Mouse (Mus musculus) activated CD4-positive, CD25-positive, alpha-beta regulatory T cell, adult 4 months (primary cell): ENCODE measurements around the gene Vmn1r160. TPM values are rescaled to one million over a fixed set of nuclear protein-coding genes. Genes with fewer than 3 reads are reported as not detected.
"Not testable (repeated sequence)": the region's sequence is repeated elsewhere in the genome, so short reads cannot be mapped to it uniquely, and the experiment has no call there.

Source experiments
- ATAC-seq: one replicate; pipeline ENCODE4 v1.8.0; 2017
- polyA plus RNA-seq, 2 experiments: library from polyadenylated mRNA; unstranded; fragments of 100-300 nt; shearing (Covaris generic); gene quantifications; one replicate each; pipeline ENCODE4 v1.2.1; 2017

The Vmn1r160 gene
- polyA plus RNA-seq = under 1 TPM in 1 of 2 experiments, not detected in 1; 0.58 TPM

- not testable (repeated sequence) for ATAC-seq
These were observed at the start of gene Vmn1r160 for GRCm38 (mm10) chr7:22870924-22871323. Gene Vmn1r160 (plus strand): TSS chr7:22871224.

DNA sequence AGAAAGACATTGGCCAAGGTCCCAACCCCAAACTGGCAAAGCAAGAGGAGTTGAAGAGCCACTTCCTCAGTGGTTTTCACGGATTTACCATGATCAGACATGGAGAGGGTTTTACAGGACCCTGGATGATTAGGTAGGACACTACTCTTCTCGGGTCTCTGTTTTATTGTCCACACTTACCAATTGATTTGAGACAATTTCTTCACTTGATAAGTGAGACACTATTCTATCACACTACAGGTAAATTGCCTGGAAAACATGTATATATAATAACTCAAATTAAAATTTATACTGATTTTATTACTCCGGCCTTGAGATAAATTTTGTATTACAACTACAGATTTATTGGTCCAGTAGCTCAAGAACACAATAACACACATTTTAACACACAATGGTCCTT lies 27.5 kb upstream of the Vmn1r160 start, which contains the start of gene Vmn1r159:
Gene Vmn1r159, minus strand, starts transcription at position 101 of the 400 bp plus-strand sequence.
- not testable (repeated sequence) for ATAC-seq

Other genes with a start within 250 kb of the Vmn1r160 start
- gene Vmn1r155, start 213.2 kb upstream of the Vmn1r160 start, polyA plus RNA-seq = not detected
- not detected for gene Gm8693, start 178.9 kb upstream of the Vmn1r160 start, polyA plus RNA-seq
- gene Gm4567, start 151.5 kb upstream of the Vmn1r160 start, polyA plus RNA-seq = not detected
- under 1 TPM in 1 of 2 experiments, not detected in 1; 0.46 TPM for gene Vmn1r157, start 109.5 kb upstream of the Vmn1r160 start, polyA plus RNA-seq
- not detected for gene Vmn1r158, start 80.4 kb upstream of the Vmn1r160 start, polyA plus RNA-seq
- not detected for gene Vmn1r159, start 27.6 kb upstream of the Vmn1r160 start, polyA plus RNA-seq
- gene Gm4214, start 113.4 kb downstream of the Vmn1r160 start, polyA plus RNA-seq = not detected
- gene Gm4216, start 148.7 kb downstream of the Vmn1r160 start, polyA plus RNA-seq = not detected
- not detected for gene Vmn1r163, start 184.3 kb downstream of the Vmn1r160 start, polyA plus RNA-seq
- not detected for gene Gm8720, start 196.2 kb downstream of the Vmn1r160 start, polyA plus RNA-seq